Mouse (Mus musculus): ENCODE results near the gene Fam20b. TPM values are rescaled to one million over a fixed set of nuclear protein-coding genes. Genes with fewer than 3 reads are reported as not detected.

The Fam20b gene
- total RNA-seq, 2 experiments from 2014 or later, result 29.3 to 29.9 TPM

DNA sequence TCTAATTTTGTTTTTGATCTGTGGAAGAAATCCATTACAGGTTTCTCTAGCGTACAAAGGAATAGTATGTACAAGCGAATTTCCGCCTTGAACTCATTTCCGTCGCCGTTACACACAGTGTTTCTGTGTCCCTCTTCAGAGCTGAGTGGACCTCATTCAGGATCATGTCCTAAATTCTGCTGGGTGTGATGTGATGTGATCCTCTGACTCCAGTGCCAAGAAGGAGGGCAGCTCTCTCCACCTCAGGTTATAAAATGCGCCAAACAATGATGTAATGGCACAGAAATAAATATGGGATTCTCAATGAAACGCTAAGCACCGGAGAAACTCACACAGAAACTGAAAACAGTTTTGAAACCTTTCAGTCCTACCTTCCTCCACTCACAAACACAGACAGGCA, 14.7 kb upstream of the Fam20b start:
- intact Hi-C loops (cut with DNase I), result no loop called here
- no peak for DNase-seq

DNA sequence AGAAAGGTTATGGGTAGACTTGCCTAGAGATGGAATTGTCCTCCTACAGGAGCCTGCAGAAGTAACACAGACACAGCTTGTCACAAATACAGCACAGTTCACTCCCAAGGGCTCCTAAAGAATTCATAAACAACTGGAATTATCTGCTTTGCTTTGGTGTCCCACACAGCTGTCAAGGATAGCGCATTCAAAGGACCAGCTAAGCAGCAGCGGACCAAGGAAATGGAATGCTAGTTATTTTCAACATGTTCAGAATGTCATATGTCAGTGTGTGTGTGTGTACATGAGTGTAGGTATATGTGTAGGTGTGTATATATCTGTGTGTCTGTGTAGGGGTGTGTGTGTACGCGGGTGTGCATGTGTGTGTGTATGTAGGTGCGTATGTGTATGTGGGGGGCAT, 14.1 kb upstream of the Fam20b start:
- no peak for DNase-seq
- intact Hi-C loops (cut with DNase I), result no loop called here

DNA sequence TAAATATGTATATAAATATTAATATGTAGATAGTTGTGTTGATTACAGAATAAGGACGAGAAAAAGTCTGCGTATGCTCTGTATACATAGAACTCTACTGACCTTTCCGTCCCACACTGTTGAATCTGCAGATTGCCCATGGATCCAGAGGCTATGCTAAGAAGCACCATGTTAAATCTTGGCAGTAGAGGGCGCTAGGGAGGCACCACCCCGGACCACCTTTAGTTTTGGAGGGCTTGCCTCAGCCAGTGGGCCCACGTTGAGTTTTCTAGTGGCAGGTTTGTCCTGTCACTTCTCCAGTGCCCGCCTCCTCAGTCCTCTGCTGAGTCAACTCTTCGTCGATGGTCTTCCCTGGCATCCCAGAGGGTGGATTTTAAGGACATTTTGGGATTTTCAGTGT, 11.9 kb upstream of the Fam20b start:
- DNase-seq, result no peak
- intact Hi-C loops (cut with DNase I), result no loop called here

DNA sequence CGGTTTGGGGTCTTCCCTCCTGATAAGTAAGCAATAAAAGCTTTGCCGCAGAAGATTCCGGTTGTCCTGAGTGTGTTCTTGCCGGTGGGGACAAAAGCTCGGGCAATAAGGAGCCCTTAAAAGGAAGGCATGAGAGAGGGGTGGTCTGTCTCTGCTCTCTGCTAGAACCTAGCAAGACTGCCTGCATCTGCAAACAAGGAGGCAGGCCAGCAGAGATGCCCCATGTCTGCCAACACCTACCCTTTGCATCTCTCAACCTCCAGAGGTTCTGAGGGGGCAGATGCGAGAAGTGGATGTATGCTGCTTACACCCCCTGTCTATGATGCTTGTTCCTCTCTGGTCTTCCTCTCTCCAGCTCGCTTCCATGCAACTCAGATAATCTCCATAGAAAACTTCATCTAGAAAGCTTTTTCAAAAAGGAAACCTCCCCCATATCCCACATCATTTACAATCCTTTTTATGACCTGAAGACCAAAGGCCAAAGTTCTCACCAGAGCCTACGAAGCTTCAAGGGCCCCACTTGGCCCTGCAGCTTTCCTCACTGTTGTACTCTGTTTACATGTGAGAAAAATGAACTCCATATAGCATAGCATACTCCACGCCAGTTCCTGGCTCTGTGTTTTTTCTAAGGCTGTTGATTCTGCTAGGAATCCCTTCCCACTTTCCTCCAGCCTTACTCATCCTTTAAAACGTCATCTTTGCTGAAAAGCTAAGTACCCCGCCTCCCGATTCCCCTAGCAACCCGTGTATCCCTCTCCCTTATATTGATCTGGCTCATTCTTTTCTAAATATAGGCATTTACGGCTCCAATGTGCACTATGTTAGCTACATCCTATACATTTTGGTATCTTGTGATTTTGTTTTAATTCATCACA, 8.6 kb upstream of the Fam20b start:
- no peak for DNase-seq
- intact Hi-C loops (cut with DNase I), result no loop called here

DNA sequence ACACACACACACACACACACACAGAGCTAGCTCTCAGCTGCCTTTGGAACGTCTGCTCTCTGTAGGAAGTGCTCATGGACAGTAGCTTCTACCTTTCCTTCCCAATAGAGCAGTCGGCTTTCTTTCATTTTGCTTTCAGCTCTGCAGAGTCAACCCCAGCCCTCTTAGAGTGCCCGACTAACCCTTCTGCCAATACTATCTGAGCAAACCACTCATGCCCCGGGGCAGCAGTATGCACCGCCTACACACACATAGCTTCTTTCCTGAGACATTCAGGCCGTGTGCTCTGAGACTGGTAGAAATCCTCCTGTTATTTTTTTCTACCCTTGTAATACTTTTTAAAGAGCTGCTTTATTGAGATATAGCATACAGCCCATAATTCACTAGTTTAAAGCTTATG, 3.2 kb upstream of the Fam20b start:
- intact Hi-C loops (cut with DNase I), result no loop called here

DNA sequence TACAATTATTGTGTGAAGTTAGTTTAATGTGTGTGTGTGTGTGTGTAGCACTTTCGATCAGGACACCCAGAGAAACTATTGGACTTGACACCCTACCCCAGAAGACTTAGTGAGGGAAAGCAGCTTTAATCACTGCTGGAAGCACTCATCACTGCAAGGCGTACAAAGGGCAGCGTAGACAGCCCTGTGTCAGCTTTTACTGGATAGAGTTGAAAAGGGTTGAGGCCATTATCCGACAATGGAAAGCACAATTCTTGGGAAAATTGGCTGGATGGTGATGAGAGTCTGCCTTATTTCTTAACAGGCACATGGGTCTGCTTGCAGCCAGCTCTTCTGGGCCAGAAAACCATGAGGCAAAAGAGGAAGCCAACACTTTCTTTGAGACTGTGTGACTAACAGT, 1.2 kb upstream of the Fam20b start:
- intact Hi-C loops (cut with DNase I), result no loop called here

More for the DNA sequence above, 3.2 kb upstream of the Fam20b start:
- no peak for DNase-seq

DNA sequence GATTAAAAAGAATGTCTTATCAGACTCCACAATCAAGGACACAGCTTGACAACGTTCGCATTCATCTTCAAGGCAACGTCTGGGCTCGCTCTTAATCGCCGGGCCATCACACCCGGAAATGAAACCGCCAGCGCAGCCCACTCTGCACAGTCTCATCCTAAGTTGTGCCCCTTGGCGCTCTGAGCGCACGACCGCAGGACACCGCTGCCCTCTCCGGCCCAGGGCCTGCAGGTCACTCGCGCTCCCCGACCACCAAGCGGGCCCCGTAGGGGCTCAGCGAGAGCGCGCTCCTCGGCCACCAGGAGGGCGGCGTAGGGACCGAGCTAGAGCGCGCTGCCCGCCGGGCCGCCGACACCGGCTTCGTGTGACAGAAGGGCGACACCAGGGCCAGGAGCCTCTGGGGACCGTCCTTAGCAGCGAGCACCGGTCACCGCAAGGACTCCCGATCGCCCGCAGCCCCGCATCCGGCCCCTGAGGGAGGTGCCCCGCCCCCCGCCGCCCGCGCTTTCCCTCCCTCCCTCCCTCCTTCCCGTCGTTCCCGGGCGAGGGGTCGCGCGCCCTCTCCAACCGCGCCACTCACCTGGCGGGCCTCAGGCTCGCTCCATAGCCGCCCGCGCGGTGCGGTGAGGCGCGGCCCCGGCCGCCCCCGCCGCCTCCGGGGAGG, 468 bp downstream of the Fam20b start:
- DNase-seq, result peak; percentile 17 to 48
- intact Hi-C loops (cut with DNase I), result no loop called here

More for the DNA sequence above, 1.2 kb upstream of the Fam20b start:
- no peak for DNase-seq

DNA sequence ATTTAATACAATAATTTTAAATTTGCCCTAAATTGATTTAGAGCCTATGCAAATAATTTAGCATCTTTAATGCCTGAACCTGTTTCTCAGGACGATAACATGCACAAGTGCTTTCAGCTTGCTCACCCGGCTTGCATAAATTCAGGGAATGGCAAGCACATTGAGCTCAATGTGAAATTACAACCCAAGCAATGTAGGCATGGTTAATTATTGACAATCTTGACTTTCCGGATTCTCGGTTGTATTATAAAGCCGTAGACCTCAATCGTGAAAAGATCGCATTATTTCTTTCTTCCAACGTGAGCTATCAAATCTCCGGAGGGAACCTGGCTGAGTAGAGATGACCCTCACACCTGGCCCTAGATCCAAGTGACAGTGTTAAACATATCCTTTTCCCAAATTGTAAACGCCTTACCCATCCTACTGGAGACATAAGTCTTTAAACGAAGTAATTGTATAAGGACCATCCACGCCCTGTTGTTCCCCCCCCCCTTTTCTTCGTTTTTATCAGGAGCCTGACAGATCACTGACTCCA, 1.1 kb downstream of the Fam20b start:
- intact Hi-C loops (cut with DNase I), result no loop called here
- no peak for DNase-seq

DNA sequence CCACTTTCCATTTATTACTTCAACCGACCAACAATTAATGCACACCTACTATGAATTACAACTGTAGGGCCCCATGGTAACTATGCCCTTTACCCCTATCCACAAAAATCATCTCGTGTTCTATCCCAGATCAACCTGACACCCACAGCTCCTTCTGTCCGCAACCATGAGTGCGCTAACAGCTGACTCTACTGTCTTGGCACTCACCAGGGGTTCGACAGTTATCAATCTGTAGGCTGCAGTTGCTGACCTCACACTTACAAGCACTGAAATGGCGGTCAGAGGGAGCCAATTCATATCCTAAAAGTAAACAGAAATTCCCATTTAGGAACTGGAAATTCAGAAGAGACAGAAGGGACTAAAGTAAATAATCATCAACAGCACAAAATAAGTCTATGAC, 2.2 kb downstream of the Fam20b start:
- no peak for DNase-seq
- intact Hi-C loops (cut with DNase I), result no loop called here

DNA sequence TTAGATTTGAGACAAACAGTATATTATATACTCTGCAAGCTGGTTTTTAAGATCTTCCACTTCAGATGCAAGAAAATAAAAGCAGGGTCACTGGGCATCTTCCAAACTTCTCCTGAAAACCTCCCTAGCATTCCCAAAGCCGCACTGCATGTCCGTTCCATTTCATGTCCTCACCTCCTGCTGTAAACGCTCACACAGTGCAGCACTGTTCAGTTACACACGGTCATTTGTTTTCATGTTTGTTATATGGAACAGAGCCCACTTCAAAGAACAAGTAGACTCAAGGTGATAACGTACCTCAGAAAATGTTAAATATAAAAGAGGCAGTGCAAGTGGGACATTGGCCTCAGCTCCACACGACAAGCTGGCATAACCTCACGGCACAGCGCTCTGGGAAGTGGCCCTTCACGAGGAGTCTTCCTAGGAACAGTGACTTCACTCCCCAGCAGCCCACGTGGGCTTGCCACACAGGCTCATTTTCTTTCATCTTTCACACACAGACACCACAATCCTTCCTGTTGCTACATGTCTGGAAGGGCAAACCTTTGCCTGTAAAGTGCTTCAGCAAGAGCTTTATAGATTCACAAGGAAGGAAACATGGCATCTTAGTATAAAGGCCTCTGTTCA, 8.3 kb downstream of the Fam20b start:
- DNase-seq, result no peak
- intact Hi-C loops (cut with DNase I), result no loop called here

DNA sequence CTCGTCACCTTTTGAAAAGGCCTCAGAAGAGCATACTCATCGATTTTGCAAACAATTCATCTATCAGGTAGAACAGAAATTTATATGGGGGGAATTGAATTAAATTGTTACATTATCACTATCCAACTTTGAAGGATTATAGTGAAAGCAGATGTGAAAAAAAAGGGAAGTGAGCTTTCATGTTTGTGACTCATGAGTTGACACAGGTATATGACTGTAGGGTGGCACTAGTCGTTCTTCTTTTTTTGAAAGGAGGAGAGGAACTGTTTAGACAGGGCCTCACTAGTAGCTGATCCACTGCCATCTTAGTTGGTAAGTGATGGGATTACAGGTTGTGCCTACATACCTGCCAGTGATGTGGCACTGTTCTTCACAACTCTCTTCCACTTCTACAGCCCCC, 10.2 kb downstream of the Fam20b start:
- intact Hi-C loops (cut with DNase I), result no loop called here
- no peak for DNase-seq

DNA sequence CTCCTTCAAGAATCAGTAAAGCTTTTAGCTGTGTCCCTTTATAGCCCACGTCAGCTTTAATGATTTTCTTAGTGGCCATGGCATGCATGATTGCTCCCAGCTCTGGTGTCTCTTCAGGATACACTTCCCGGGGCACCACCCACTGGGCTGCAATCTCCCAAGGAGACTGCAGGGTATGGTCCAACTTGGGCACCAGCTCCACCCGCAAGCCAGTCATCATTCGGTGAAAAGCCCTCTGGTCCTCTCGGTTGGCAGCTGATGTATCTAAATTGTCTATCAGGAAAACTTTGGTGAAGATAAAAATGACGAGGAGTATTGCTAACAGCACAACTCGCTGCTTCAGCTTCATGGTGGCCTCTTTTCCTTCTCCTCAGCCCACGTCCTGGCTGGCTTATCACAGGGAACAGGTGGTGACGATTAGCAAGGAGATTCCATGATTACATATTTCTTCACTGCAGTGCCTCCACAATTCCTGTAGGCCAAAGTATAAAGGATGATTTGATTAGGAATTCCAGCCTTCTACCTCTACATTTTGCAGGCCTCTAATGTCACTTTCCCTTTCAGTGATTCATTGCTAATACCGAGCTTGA, 13.1 kb downstream of the Fam20b start:
- intact Hi-C loops (cut with DNase I), result no loop called here
- no peak for DNase-seq

DNA sequence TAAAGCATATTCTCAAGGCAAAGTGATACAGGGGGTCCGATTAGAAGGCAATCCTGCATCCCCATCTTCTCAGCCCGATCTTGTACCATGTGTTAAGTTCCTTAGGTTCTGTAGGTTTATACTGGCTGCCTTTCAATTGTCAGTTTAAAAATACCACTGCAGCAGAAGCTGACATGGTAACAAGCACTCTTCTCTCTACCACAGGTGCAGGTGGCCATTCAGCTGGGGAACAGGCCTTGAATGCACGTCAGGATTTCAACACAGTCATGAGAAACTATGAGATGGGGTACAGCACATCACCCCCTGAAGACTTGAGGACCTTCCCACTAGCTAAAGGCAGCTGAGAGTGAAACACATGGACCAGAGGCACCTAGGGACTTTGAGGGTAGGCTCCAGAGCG, 15.4 kb downstream of the Fam20b start:
- intact Hi-C loops (cut with DNase I), result no loop called here
- DNase-seq, result no peak

DNA sequence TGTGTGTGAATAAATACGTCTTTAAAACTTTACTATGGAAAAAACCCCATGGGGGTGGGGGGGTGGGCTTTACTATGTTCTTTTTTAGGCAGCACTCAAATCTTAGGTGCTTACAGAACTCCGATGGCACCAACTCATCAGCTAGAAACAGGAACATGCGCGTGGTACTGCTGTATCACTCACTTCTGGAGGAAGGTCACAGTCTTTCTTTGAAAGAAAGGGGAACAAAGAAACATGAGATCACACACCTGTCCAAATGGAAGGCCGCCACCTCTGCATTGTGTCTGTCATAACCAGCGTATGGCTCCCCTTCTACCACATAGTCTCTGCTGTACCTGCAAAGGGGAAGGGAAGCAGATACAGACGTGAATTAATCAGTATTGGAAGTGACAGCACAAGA, 16.7 kb downstream of the Fam20b start:
- intact Hi-C loops (cut with DNase I), result no loop called here
- no peak for DNase-seq

DNA sequence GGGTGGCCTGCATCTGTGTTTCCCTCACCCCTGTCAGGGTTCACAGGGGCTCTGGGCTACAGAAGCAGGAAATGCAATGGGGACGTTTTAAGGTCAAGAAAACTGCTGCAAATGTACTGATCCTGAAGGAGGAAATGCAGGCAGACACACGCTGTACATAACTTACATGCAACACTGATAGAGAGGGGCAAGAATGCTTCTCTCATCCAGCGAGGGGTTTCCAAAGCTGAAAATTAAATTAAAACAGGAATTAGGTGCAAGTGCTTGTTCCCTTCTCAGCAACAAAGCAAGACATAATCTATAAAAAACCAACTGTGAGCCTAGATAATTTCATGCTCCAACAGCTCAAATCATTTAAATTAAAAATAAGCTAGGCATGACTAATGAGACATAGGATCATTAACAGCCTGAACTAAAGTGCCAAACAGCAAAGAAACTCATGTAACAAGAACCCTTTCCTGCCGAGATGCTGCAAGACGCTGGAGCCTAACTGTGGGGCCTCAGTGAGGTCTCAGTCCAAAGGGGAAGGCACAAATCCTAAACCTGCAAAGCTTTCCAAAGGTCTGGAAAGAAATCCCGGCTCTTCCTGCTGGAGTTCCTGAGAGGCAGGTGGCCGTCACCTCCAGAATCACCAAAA, 32.7 kb downstream of the Fam20b start:
- intact Hi-C loops (cut with DNase I), result no loop called here
- no peak for DNase-seq

DNA sequence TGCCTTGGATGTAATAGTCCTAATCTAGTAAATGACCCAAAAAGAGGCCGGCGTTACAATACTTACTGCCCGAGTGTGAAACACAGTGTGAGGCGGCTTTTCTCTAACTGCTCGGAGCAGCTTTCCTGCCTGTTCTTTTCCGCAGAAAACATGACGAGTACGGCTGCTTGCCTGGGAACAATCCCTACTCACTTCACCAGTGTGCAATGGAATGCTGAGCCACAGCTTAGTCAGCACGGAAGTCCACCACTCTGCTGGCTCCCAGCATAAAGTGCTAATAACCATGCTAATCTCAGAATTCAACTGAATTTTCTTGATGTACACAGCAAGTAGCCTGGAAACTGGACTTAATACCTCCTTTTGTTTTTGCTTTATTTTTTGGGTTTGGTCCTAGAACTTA, 39.3 kb downstream of the Fam20b start:
- no peak for DNase-seq
- intact Hi-C loops (cut with DNase I), result no loop called here

DNA sequence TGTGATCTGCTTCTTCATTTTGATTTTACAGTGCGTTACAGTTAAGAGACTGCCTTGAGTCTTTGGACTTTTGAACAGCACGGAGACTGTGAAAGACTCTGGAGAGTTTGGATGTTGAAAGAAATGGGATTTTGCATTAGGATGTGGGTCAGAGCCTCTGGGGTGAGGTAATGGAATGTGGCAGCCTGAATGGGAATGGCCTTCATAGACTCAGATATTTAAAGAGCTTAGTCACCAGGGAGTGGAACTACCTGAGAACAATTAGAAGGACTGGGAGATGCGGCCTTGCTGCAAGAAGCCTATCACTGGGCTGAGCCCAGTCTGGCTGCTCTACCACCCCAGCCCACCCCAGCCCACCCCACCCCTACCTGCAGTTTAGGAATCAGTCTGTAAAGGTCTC, 41.7 kb downstream of the Fam20b start:
- intact Hi-C loops (cut with DNase I), result no loop called here
- DNase-seq, result no peak

DNA sequence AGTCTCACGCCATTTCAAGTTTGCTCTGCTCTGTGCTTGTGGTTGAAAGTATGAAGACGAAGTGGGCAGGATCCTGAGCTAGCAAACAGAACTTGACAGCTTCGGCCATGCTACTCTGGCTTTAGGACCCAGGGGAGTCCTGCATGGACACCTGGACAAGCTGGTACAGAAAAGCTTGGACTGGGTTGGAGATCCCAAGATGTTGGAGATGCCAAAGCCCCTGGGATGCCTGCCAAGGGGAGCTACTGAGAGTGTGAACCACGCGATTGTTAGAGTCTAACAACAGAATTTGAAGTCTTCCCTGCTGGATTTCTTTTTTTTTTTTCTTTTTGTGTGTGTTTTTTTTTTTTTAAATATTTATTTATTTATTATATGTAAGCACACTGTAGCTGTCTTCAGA, 42.3 kb downstream of the Fam20b start:
- DNase-seq, result no peak
- intact Hi-C loops (cut with DNase I), result no loop called here

DNA sequence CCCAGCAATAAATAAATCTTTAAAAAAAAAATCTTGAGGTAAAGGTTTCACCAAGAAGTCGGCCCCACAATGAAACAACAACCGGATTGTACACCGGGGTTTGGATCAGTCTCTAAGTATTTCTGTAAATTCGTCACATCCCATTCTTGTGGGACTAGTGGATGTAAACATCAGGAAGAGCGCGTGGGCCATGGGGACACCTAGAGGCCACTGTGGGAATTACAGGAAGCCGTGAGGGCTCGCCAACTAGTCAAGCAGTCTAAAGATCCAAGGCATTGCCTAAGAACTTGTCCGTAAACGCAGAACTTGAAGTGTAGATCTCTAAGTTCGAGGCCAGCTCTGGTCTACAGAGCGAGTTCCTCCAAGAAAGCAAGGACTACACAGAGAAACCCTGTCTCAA, 42.7 kb downstream of the Fam20b start:
- DNase-seq, result peak in 1 of 2 experiments; percentile 45
- intact Hi-C loops (cut with DNase I), result no loop called here

DNA sequence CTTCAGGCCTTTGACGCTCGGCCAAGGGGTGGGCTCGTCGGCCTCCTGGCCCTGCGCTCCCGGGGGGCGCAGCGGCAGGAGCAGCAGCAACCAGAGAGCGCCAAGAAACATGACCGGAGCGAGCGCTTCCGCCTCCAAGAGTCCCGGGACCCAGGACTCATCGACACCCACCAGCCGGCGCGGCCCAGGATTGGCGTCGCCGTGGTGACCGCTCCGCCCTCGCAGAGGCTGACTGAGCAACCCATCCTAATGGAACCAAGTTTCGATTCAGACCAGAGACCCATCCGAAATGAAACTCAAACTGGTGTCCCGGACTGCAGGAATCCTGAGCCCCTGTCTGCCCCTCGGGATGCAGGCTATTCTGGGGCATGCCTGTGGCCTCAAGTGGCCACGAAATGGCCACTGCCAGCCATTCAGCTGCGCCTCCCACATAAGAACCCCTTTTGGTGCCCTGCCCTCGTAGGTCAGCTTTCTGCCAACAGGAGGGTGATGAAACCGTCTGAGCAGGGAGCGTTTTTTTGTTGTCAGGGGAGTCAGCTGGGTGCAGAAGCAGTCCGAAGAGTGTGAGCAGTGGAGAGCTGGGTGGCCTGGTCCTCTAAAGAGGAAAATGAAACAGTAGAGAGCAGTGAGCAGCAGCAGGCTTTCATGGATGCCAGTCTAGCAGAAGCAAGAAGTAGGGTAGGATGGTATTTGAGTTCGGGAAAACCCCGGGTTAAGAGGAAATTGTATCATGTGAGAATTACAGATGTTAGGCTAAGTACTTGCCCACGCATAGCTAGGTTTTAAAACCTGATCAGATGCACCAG, 44.5 kb downstream of the Fam20b start, which contains the start of gene Tor3a:
TSS of gene Tor3a (minus strand) at position 162 of the 806 bp plus-strand sequence.
- DNase-seq, result peak; percentile 77 to 81
- intact Hi-C loops (cut with DNase I), result no loop called here

All from gastrocnemius, postnatal 36 days (tissue).